Mouse (Mus musculus): Measurements from ENCODE around the gene Gli3.

Gli3 gene

GRCm38 (mm10) chr13:15488065-15488464 is 25.0 kb downstream of the Gli3 start:
- no peak for DNase-seq (ENCODE audit: low read depth, low spot score)

DNA sequence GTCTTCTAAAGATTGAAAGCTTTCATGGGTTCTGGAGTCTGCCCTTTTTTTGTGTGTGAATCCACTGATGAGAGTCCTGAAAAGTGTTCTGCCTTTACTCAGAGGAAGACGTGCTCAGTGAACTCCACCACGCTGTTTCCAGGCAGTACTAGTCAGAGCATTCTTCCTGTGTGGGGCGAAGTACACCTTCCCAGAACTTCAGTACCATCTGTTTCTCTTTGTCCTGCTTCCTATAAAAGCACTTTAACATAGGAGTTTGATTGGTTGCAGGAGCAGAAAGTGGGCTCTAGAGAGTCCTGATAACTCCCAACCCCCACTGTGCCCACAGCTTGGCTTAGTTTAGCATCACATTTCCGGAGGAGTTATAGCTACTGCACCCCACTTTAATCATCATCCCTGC is 32.8 kb downstream of the Gli3 start:
- DNase-seq (ENCODE audit: low read depth, low spot score) = no peak

DNA sequence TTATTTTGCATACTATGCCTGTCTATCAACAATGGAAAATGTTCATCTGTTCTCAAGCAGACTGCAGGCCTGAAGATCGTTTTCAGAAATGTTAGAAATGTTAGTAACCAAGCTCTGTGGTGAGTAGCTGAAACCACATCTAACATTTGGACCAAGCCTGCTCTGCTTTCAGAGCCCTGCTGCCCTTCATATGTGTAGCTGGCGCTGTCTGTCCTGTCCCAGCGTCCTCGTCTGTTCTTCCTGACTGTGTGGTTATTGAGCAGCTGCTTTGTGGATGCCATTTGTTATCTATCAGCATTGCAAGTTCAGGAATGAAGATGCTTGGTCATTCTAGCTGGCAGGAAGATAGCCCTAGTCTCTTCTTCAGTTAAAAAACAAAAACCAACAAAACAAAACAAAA is 35.3 kb downstream of the Gli3 start:
- DNase-seq (ENCODE audit: low read depth, low spot score) = no peak

- DNase-seq (ENCODE audit: low read depth, low spot score) = no peak
Measured at GRCm38 (mm10) chr13:15510925-15511324, 47.9 kb downstream of the Gli3 start.

DNA sequence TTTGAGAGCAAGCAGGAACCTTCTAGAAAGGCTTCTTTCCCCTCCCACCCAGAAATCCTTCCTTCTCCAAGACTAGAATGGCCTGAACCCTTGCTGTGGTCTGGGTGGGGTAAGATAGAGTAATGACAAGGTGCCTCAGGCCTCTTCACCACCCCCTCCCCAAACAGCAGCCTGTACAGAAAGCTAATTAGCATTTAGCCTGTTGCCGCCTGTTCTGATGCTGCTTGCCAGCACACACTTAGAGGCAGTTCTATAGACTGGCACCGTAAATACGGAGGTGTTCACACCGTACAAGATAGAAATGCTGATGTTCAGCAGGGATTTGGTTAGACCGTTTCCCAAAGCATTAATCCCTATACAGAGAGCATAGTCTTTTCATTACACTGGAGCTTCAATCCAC is 50.1 kb downstream of the Gli3 start:
- no peak for DNase-seq (ENCODE audit: low read depth, low spot score)

DNA sequence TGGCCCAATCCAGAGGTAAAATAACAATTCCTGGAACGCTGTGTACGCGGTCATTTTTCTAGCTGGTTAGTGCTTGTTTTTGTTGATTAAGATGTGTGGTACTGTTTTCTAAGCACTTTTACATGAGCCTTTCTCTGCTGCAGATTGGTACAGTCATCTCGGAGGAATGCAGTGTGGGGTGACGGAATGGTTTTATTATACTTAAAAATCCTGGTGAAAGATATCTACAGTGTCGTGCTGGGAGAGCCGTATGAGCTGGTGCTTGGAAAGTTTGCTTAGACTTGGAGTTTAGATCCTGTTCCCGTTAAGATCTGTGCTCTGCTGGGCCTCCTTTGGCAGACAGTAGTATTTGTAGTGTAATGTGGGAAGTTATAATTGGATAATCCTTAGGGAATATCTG is 51.0 kb downstream of the Gli3 start:
- no peak for DNase-seq (ENCODE audit: low read depth, low spot score)

DNA sequence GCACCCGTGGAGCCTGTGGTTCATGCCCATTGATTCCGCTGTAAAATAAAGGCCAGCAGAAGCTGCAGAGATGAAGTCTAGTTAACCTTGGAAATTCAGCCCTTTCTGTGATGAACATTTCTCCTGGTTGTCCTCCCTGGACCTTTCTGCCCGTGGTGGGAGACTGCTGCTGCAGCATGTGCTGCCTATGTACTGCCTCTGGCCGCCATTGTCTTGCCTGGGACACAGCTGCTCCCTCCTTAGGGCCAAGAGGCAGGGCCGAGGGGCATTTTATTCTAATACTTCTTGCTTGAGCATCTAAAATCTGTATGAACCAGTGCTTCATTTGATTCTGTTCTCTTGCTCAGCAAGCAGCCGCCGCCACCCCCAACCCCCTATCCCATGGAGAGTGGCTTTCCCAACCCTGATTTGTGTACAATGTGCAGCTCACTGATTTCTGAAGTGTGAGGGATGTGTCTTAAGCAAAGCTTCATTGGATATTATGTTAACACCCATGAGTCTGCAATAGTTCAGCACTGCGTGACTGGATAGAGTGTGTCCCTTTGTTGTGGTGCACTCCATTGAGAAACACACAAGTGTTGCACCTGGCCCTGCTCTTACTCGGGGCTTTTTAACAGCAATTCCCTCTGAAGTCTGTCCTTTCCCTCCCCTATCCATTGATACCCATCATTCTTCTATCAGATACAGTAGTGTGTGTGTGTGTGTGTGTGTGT is 54.2 kb downstream of the Gli3 start:
- DNase-seq (ENCODE audit: low read depth, low spot score) = no peak

GRCm38 (mm10) chr13:15520353-15520752 is 57.3 kb downstream of the Gli3 start:
- DNase-seq (ENCODE audit: low read depth, low spot score) = no peak

- no peak for DNase-seq (ENCODE audit: low read depth, low spot score)
Measured at GRCm38 (mm10) chr13:15522153-15522552, 59.1 kb downstream of the Gli3 start.

DNA sequence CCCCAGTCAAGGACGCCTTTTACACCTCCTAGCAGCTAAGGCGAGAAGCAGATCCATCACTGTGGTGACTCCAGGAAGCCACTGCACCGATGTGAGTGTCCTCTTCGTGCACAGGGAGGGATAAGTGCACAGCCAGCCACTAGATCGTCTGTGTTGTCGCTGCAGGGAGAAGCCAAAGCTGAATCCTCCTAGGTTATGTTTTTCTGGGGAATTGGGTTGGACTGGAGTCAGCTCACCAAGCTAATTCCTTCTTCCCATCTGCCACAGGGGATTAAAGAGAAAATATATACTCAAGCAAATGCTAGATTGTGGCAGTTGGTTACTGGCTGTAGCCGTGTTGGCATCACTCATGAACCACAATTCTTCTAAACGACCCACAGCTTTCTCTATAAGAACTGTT is 61.2 kb downstream of the Gli3 start:
- DNase-seq (ENCODE audit: low read depth, low spot score) = no peak

GRCm38 (mm10) chr13:15526691-15527090 is 63.7 kb downstream of the Gli3 start:
- no peak for DNase-seq (ENCODE audit: low read depth, low spot score)

GRCm38 (mm10) chr13:15531568-15531967 is 68.5 kb downstream of the Gli3 start:
- DNase-seq (ENCODE audit: low read depth, low spot score) = no peak

DNA sequence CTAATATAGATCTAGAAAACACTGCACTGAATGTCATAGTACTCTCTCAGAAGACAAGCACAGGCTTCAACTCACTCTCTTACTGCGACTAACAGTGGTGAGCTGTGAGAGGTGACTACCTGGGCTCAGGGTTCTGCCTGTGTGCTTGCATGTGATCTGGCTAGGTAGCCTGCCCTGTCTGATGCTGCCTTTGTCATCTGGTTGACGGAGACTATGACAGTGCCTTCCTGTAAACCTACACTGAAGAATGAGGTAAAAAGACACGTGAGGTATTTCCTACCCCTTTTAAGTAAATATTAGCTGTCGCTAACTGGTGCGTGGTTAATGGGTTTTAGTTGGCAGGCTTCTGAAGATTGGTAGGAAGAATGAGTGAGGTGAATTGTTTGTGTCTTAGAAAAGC is 74.2 kb downstream of the Gli3 start:
- DNase-seq (ENCODE audit: low read depth, low spot score) = no peak

DNA sequence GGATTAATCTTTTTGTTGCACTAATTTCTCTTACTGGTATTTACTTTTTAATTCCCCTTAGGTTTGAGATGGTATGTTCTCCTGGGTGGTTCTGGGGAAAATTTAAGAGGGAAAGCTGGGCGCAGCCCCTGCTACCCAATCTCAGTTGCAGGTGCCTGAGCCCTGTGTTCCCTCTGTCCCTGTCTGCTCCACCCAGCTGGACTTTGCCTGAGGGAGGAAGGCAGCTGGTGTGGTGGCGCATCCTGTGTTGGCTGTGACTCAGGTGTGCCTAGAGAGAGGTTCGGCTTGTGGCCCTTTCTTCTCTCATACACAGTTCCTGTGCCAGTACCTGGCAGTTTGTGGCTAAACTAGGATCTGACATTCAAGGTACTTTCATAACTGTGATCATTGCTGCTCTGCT is 74.6 kb downstream of the Gli3 start:
- DNase-seq (ENCODE audit: low read depth, low spot score) = no peak

- no peak for DNase-seq (ENCODE audit: low read depth, low spot score)
Measured at GRCm38 (mm10) chr13:15538389-15538788, 75.4 kb downstream of the Gli3 start.

- DNase-seq (ENCODE audit: low read depth, low spot score) = no peak
Measured at GRCm38 (mm10) chr13:15542053-15542452, 79.0 kb downstream of the Gli3 start.

DNA sequence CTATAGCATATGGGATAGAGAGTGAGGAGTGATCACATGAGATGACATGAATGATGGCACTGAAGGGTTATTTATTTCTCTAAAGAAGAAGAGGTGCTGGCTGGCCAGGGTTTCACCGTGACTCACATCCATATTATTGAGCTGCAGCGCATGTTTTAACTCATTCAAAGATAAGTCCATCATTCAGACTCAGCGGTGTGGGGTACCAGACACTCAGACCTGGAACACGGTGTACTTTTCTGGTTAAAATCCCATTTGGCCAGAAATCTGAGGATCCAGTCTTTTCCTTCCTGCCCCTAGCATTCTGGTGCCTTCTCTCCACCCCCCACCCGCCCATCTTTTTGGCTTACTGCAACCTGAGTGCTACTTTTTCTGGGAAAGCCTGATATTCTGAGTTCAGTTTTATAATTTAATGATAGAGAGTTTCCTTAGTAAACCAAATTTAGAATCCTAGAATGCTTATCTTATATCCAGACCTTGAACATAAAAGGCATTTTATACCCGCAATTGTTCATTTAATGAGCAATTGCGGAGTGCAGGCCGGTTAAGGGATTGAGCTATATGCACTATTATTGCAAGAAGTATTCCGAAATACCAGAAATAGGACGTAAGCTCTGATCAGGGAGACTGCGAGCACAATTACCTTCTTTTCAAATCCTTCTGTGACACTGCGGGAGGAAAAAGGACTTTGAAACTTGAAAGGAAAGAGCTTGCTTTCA is 80.3 kb downstream of the Gli3 start:
- DNase-seq (ENCODE audit: low read depth, low spot score) = no peak

- DNase-seq (ENCODE audit: low read depth, low spot score) = no peak
Measured at GRCm38 (mm10) chr13:15543888-15544640, 81.0 kb downstream of the Gli3 start.

DNA sequence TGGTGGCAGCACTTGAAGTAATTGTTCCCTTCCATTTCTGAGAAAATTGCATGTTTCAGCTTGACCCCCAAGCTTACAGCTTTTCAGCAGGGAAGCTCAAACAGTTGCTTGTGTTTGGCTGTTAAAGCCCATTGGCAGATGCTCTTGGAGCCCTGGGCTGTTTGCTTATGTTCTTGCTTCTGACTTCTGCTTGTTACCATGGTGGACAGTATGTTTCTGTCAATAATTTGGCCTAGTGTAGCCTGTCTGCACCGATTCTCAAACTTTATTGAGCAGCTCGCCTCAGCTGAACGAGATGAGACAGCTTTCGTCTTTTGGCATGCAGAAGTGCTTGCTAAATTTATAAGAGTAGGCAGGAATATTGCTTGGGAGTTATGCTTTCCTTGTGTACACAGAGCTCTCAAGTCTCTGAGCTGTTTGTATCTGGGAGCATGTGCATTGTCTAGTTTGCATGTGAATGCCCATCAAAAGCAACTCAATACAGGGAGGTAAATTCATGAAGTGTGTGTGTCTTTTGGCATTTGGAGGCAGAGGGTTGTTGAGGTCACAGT is 82.4 kb downstream of the Gli3 start:
- no peak for DNase-seq (ENCODE audit: low read depth, low spot score)

DNA sequence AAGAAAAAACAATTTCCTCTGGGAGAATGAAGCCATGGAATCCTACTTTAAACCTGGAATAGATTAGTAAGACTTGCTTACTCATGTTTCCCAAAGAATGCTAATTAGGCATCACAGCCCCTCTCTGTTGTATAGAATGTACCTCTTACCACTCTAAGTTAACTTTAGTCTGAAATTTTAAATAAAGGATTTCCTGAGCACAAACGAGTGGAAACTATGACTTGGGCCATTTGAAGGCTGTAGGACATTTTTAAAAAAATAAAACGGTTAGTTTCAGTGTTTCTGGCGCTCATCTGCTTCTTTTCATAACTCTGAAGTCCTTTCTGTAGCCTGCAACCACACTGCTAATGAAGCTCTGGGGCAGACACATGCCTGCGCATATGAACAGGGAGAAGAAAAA is 83.2 kb downstream of the Gli3 start:
- no peak for DNase-seq (ENCODE audit: low read depth, low spot score)

- no peak for DNase-seq (ENCODE audit: low read depth, low spot score)
Measured at GRCm38 (mm10) chr13:15549466-15549865, 86.4 kb downstream of the Gli3 start.

DNA sequence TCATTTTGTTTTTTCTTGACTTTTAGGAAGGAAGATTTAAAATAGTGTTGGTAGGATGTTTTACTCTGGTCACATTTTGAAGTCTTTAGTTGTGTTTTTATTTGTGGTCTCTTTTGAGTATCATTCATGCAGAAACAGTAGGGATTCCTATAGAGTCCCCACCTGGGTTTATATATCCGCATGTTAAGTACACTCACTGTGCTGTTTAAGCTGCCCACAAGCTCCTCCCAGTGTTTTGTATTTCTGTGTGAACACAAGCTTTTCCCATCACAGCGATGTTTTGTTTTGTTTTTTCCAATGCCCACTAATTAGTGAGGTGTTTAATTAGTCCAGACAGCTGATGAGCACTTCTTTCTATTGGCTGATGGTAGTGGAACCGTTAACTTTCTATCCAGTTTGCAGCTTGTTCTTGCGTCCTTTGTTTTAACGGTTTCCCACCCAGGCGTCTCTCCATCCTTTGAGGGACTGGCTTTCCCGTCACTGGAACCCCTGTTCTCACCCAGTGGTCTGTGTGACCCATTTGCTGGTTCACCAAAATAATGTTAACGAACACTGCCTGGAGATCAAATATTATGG is 87.1 kb downstream of the Gli3 start:
- DNase-seq (ENCODE audit: low read depth, low spot score) = no peak
